Mouse (Mus musculus): ENCODE measurements around the gene Olfr523.
A peak's percentile ranks its signal among the peaks of the same experiment; 100 is the strongest.
"Not testable (repeated sequence)": the region's sequence is repeated elsewhere in the genome, so short reads cannot be mapped to it uniquely, and the experiment has no call there.

The Olfr523 gene

DNA sequence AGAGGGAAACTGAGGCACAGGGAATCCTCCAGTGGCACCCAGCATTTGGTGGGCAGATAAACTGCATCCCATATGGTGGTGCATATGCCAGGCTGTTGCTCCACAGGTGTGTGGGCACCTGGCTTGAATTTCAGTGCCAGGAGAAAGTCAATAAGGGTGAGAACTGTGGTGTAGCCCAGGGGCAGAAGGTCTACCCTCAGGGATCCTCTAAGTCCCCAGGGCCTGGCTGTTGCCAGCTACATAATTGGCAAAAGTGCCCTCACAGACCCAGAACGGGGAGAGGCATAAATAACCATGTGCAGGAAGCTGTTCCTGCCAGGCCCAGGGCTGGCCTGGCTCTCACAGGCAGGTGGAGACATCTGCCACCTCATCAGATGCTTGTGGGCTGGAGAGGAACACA is at the start of gene Olfr523:
Gene Olfr523, plus strand, starts transcription at position 282 of the 400 bp plus-strand sequence.
- DNase-seq (ENCODE audit: low spot score in 2 of 2), result no peak

DNA sequence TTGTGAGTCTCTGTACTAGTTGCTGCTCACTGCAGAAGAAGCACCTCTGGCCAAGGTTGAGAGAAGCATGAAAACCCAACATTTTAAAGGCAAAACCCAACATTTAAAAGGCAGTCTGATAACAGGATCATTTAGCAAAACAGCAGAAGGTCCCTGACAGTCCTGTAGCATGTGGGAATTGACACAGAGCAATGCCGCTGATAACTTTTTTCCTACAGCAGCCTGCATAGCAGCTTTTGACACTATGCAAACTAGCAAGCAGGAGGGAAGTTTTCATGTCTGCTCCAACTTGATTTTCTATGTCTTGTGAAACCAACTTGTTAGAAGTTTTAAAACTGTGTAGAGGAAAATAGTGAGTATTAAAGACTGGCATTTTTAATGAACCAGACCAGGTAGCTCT is 48.6 kb upstream of the Olfr523 start:
- DNase-seq (ENCODE audit: low spot score in 2 of 2), result no peak

DNA sequence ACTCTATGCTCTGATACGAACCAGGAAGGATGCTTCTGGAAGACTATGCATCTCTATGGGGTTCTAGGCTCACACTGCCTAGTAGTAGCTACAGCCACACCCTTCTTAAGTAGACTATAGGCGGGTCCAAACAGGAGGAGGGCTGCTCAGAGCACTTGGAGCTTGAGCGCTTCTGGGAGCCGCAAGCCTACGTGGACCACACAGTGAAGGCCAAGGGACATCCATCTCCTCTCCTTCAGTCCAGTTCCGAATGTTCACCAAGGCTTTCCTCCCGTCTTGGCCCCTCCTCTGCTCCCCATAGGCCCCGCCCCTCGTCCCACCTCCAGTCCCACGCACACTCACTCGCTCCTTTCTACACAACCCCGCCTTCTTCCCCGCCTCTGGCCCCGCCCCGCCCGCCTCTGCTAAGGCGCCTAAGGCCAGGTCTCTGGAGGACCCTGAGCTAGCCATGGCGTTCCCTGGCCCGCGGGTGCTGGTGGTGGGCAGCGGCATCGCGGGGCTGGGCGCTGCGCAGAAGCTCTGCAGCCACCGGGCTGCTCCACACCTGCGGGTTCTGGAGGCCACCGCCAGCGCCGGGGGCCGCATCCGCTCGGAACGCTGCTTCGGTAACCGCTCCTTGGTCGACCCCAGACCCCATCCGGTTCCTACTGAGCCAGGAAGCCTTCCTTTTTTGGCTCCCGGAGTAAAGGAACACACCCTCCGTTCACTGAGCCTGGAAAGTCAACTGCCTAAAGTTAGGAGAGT is 47.6 kb upstream of the Olfr523 start:
- DNase-seq (ENCODE audit: low spot score in 2 of 2), result peak; percentile 84 to 85

DNA sequence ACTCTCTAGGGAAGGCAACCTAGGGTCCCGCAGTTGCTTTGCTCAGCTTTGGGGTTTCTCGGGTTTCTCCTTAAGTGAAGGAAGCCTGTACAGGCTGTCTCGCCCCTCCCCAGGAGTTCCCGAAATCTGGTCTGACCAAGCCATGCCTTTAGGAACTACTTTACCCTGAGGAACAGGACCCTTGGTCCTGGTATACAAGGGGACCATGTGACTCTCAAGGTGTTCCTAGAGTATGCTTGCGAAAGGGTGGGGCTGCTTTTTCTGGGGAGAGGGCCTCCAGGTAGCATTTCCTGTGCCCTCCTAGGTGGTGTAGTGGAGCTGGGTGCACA is 47.0 kb upstream of the Olfr523 start:
- DNase-seq (ENCODE audit: low spot score in 2 of 2), result no peak

DNA sequence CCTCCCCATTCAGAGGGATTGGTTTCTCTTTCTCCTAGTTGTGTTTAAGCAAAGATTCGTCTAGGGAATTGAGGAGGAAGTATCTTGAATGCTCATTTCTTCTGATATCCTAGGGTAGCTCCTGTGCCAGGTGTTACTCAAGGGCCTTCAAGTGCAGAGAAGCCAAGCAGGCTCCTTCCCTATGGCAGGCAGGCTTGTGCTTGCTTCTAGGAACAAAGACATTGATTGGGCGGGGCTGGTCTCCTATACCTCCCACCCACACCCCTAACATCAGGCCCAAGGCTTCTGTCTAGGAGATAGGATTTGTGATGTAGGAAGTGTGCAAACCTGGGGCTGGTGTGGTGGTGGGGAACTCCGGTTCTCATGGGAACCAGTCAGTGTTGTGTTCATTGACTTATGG is 46.1 kb upstream of the Olfr523 start:
- no peak for DNase-seq (ENCODE audit: low spot score in 2 of 2)

DNA sequence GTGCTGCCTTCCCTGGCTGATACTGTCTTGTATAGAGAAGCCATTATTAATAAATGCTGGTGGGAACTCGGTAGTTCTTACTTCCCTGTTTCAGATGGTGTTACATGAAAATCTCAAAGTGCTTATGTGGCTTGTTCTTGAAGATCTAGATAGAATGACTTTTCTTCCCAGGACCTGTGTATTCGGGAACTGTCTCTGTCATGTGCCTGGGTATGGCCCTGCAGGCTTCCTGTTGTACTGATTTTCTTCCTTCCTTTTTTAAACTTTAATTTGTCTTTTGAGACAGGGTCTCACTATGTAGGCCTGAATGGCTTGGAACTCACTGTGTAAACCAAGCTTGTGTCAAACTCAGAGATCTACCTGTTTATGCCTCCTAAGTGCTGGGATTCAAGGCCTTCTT is 45.1 kb upstream of the Olfr523 start:
- no peak for DNase-seq (ENCODE audit: low spot score in 2 of 2)

DNA sequence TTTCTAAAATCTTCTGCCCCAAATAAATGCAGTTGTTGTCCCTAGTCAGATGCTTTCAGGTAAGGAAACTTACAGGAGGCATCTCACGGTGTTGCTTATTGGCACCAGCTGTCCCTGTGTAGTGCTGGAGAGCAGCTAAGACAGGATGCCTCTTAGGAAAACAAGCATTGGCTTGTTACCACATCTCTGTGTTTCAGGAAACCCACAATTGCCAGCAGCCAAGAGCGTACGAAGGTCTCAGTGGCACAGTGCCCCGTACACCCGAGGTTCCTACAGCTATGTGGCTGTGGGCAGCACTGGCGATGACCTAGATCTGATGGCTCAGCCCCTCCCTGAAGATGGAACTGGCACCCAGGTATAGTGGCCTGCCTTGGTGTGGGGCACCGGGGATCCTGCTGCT is 40.8 kb upstream of the Olfr523 start:
- DNase-seq (ENCODE audit: low spot score in 2 of 2), result not testable (repeated sequence)

DNA sequence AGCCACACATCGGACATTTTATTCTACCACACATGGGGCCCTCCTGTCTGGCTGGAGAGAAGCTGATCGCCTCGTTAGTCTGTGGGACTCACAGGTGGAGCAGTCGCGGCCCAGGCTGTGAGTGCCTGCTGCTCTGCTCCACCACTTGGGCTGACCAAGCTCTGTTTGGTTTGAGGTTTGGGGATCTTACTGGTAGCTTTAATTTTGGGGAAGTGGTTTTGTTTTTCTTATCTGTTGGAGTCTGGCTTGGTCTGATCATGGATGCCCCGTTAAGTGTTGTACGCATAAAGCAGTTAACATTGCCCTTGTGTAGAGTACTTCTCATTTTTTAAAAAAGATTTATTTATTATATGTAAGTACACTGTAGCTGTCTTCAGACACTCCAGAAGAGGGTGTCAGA is 39.0 kb upstream of the Olfr523 start:
- not testable (repeated sequence) for DNase-seq (ENCODE audit: low spot score in 2 of 2)

DNA sequence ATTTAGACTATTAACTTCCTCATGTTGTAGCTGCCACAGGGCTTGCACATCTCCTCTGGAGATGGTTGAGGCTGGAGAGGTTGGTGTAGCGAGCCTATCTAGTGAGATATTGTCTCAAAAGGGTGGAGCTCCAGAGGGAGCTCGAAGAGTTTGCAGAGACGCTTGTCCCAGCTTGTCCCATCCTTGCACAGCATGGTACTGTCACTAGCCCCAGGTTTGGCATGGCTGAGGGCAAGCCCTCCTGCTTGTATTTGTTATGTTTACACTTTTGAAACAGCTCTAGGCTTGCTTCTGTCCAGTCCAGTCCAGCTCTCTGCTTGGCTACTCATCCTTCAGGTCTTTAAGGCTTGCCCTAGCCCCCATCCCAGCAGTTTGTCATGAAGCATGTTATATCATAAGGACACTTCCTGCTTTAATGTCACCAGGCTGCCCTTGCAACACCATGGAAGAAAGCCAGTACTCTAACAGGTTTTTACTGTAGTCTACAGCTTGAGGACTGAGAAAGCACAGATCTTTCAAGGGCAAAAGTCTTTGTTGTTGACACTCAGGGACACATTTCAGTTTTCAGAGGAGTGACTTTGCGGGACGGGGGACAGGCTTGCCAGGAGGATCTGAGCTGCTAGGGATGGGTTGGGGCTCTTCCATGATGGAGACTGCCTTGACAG is 37.8 kb upstream of the Olfr523 start:
- no peak for DNase-seq (ENCODE audit: low spot score in 2 of 2)

DNA sequence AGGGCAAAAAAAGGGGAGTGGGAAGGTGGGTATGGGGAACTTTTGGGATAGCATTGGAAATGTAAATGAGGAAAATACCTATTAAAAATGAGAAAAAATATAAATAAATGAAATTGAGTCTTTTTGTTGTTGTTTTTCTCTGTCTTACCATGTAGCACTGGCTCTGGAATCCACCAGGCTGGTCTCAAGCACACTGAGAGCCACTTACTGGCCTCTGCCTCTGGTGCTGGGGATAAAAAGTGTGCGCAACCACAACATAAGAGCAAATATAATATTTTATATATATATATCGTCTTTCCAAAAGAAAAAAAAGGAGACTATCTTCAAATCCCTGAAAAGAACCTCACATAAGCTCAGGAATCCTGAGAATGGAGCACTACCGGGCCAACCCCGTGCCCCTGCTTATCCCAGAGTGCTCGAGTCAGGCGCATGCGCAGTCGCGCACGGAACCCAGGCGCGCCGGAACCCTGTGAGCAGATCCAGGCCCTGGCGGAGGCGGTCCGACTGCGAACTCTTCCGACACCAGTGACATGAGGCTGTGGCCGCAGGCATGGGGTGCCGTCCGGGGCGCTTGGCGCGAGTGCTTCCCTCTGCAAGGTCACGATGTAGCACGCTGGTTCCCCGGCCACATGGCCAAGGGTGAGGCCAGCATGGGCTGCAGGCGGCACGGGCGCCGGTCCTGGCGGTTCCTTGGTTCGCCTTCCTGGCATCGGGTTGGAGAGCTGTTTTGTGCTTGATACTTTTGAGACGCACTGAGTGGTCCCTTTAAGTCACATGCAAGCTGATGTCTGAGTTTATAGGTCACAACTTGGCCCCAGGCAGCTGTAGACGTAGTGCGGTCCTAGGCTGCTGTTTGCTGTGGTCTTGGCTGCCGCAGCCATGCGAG is 35.6 kb upstream of the Olfr523 start, which contains the start of gene Mtg1:
Gene Mtg1, plus strand, starts transcription at position 430 of the 886 bp plus-strand sequence.
- DNase-seq (ENCODE audit: low spot score in 2 of 2), result peak; percentile 98 to 99

DNA sequence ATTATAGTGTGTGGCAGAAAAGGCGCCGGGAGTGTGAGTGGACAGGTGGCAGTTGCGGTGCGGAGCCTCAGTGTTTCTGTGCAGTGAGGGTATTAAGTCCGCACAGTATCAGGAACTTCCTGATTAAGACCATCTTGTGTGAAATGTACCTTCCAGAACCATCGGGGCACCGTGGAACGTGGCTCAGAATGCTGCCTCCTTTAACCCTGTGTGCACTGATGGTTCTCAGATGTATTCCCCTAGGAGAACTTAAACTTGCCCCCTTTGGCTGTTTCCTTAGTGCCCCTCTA is 35.1 kb upstream of the Olfr523 start:
- no peak for DNase-seq (ENCODE audit: low spot score in 2 of 2)

DNA sequence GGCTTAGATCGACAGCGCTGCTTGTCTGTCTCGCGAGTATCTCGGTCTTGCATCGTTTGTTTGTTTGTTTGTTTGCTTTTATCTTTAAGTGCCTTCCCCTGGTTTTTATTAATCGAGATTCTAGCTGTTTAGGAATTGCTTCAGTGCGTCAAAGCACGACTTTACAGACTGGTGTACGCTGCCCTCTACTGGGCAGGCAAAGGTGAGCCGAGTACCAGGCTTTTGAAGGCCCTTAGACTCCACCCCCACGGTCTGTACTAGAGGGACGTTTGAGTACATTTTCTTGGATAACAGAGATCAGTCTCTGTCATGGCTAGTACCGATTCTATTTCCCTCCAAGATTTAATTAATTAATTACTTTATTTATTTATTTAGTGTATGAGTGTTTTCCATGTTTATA is 31.7 kb upstream of the Olfr523 start:
- peak in 1 of 2 experiments; percentile 67 for DNase-seq (ENCODE audit: low spot score in 2 of 2)

DNA sequence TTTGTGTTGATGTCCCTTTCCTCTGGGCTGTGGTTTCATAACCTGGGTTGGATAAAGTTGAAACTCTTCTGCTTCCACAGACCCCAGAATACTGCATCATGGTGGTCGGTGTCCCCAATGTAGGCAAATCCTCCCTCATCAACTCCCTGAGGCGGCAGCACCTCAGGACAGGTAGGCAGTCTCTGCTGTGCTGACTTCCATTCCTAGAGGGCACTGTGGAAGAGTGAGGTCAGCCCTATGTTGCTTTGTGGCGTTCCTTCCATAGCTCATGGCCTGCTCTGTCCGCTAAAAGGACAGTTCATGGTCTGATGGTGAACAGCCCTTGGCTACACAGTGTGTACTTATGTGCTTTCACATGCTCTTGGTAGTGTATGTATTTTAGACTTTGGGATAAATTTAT is 28.5 kb upstream of the Olfr523 start:
- no peak for DNase-seq (ENCODE audit: low spot score in 2 of 2)

DNA sequence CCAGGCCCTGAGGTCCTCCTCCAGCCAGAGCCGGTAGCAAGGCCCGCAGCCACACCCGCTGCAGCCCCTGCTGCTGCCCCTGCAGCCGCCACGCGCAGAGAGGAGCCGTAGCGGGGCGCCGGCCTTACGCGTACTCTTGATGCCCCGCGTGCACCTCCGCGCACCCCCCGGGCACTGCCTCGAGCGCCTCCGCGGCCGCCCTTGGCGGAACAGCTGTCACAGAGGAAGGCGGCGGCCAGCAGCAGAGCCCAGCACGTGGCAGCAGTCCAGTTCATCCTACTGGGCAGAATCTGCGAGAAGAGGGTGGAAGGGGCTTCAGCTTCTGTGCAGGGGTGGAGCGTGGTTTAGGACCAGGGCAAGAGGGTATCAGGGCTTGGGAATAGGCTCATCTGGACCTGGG is 19.6 kb upstream of the Olfr523 start:
- peak; percentile 63 to 67 for DNase-seq (ENCODE audit: low spot score in 2 of 2)

DNA sequence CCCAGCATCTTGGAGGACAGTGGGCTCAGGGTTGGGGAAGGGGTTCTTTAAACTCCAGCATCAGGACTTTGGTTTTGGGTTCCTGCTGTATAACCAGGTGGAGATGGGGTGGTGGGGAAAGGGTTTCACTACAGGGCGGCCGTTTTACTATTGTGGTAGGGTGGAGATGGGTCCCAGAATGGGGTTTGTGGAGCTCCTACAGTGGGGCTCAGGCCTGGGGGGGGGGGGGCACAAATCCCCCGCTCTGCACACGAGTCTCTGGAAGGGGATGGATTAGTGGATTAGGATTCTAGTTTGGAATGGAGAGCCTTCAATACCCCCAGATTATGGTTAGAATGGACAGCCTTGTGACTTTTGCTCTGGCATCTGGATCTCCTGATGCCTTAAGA is 19.2 kb upstream of the Olfr523 start:
- DNase-seq (ENCODE audit: low spot score in 2 of 2), result no peak

DNA sequence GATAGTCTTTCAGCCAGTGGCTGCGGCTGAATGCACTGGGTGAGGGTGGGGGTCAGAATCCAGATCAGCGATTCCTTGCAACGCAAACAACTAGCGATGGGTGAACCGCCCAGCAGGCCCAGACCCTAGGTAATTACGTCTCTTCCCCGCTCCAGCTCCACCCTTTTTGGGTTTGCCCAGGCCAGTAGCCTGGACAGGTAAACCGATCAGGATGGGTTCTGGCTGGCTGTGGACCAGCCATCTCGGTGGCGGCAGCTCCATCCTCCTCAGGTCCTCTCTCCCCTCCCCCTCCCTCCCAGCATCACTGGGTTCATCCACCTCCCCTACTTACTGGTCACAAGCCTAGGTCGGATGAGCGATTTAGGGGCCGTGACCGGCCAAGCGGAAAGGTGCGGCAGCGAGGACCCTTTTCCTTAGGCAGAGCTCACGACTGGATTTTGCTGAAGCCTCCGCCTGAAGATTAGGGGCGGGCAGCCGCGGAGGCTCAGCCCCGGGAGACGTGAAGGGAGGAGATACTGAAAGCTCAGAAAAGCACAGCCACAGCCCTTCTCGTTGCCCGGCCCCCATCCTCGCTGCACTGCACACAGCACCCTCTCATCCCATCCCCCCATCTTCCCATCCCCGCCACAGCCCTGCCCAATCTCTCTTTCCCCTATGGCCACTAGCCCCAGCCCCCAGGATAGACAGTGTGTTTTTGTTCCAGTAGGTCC is 18.6 kb upstream of the Olfr523 start, which contains the start of gene Sprn:
Gene Sprn, minus strand, starts transcription at position 660 of the 710 bp plus-strand sequence.
- DNase-seq (ENCODE audit: low spot score in 2 of 2), result peak; percentile 72 to 80

DNA sequence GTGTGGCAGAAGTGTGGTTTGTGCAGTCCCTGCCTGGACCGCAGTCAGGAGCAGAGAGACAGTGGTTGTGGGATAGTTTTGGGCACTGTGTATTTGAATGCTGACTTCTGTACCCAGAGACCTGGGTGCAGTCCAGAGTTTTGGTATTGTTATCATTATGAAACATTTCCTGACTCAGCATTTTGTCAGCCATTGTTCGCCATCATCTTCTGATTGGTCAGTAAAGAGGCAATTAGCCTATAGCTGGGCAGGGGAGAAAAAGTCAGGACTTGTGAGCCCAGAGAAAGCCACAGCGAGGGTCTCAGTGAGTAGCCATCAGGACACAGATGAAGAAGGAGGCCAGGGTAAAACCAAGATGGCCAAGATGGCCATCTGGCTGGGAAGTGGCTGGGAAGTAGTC is 12.7 kb upstream of the Olfr523 start:
- no peak for DNase-seq (ENCODE audit: low spot score in 2 of 2)

DNA sequence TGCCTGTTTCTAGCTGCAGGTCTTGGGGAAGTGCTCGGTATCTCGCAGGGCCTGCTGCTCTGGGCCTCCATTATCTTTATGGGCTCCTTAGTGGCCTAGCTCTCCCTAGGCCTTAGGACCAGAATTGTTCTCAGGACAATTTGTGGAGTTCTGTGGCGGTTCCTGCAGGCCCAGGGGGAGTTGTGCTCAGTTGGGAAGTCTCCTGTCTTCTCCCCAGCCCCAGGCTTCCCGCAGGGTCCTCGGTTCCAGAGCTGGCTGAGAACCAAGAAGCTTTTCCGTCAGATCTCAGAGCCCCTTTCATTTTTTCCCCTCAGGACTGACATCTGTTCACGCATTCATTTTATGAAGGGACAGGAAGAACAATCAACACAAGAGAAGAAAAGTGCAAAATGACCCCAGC is 8.4 kb upstream of the Olfr523 start, which contains the start of gene Olfr522:
Gene Olfr522, minus strand, starts transcription at position 101 of the 400 bp plus-strand sequence.
- no peak for DNase-seq (ENCODE audit: low spot score in 2 of 2)

DNA sequence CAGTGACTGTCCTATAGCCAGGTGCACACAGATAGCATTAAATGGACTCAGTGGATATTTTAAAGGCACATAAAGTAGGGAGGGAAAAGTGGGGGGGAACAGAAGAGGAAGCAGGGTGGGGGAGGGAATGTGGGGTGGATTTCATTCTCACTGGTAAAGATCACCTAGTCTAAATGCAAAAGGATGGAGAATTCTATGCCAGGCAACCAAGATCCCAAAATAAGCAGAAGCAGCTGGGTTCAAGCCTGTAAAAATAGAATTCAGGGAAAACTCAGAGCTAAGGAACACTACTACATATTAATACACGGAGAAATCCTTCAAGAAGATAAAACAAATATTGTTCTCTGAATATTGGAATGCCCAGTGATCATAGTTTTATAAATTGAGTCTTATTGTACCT is 5.1 kb upstream of the Olfr523 start:
- DNase-seq (ENCODE audit: low spot score in 2 of 2), result peak in 1 of 2 experiments; percentile 31

DNA sequence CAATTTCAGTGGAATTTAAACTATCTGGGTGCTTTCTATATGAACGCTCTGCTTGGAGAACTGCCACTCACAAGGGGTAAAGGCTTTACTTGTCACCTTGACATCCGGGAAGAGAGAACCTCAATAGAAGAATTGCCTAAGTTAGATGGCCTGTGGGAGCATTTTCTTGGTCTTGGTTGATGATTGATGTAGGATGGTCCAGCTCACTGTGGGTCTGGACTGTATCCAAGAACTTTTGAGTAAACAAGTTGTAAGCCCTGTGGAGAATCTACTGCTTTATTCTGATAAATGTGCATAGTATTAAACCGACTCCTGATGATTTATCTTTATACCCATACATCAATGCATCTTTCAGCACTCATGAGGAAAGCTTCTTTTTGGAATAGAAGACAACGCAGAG is 3.6 kb upstream of the Olfr523 start:
- DNase-seq (ENCODE audit: low spot score in 2 of 2), result no peak

DNA sequence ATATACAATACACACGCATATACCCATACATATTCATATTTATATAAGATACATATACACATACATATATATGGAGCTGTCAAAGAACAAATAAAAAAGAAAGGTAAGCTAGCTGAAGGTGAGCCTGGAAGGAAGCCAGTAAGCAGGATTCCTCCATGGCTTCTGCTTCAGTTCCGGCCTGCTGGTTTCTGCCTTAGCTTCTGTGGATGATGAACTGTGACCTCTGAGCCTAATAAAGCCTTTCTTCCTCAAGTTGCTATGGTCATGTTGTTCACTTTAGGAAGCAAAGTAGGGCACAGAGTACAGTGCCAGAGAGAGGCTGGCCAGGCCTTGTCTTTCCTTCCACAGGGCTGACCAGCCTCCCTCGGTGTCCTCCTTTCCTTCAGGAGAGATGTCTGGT is 2.2 kb upstream of the Olfr523 start:
- no peak for DNase-seq (ENCODE audit: low spot score in 2 of 2)

DNA sequence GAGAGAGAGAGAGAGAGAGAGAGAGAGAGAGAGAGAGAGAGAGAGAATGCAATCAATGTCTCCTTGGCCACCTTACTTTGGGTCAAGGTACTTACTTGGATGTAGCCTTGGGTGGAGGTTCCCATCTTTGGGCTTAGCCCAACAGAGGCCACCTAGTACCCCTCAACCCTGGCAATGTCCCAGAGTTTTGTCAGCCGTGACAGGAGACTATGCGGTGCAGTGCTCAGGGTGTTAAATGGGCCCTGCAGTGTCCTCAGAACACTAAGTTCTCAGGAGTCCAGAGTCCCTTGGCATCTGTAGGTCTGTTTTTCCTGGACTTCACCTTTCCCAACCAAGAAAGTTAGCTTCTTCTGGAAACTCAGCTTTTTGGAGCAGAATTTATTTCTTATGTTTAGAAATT is 6.2 kb downstream of the Olfr523 start:
- DNase-seq (ENCODE audit: low spot score in 2 of 2), result no peak
